Mouse (Mus musculus): ENCODE data around the gene Tmem132c. TPM values are rescaled to one million over a fixed set of nuclear protein-coding genes. Genes with fewer than 3 reads are reported as not detected.

Tmem132c gene
- polyA plus RNA-seq, 1 experiment from 2014 or later = not detected

- no peak overlapping the region for H3K4me3 ChIP-seq (ENCODE audit: inconsistent target)
- H3K27ac ChIP-seq = no peak overlapping the region
- H3K79me2 ChIP-seq (ENCODE audit: inconsistent target) = no peaks in the 10 kb centered on the region
- 83% methylated on average over 7 of the region's 7 CpGs for WGBS (ENCODE audit: missing documents)
- H3K36me3 ChIP-seq (ENCODE audit: inconsistent target) = no peaks in the 10 kb centered on the region
These were observed 212.5 kb downstream of the Tmem132c start for GRCm38 (mm10) chr5:127454068-127454467.

GRCm38 (mm10) chr5:127456076-127456475, 214.5 kb downstream of the Tmem132c start:
- H3K27ac ChIP-seq = no peak overlapping the region
- WGBS (ENCODE audit: missing documents) = 86% methylated on average over 10 of the region's 10 CpGs
- no peaks in the 10 kb centered on the region for H3K79me2 ChIP-seq (ENCODE audit: inconsistent target)
- H3K36me3 ChIP-seq (ENCODE audit: inconsistent target) = no peaks in the 10 kb centered on the region
- H3K4me3 ChIP-seq (ENCODE audit: inconsistent target) = no peak overlapping the region

- H3K79me2 ChIP-seq (ENCODE audit: inconsistent target) = no peaks in the 10 kb centered on the region
- H3K4me3 ChIP-seq (ENCODE audit: inconsistent target) = no peak overlapping the region
- H3K36me3 ChIP-seq (ENCODE audit: inconsistent target) = no peaks in the 10 kb centered on the region
- 65% methylated on average over 5 of the region's 5 CpGs for WGBS (ENCODE audit: missing documents)
- H3K27ac ChIP-seq = no peak overlapping the region
These were observed 226.5 kb downstream of the Tmem132c start for GRCm38 (mm10) chr5:127468151-127468550.

DNA sequence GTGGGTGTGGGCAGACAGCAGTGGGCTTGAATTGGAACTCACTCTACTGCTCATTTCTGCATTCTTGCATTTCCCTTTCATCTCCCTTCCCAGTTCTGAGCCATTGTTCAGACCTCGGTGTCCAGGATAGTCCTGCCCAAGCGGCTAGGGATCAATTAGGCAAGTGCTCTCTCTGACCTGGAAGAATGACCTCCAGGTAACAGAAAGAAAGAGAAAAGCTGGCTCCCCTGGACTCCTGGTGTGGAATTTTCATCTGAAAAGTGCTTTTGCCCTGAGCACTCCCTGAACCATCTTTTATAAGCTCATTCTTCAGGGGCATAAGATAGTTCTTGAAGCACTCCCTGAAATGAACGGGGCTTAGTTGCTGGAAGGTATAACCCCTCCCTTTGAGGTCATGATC, 228.7 kb downstream of the Tmem132c start:
- 66% methylated on average over 3 of the region's 3 CpGs for WGBS (ENCODE audit: missing documents)

DNA sequence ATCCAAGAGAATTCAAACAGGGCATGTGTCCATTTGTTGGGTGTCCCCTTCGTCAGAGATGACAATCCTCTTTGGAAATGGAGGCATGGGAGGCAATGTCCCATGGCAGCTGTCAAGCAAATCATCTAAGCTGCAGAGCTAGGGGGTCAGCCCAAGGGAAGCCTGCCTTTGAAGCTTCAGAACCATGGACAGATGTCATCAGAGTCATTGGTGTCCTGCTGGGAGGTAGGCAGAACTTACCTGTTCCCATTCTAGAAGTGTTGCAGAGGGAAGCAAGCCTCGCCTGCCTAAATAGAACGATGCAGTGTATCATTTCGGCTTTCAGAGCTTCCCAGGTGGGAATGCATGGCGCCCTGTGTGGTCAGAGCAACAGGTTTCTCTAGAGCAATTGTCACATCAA, 230.3 kb downstream of the Tmem132c start:
- 47% methylated on average over 5 of the region's 5 CpGs for WGBS (ENCODE audit: missing documents)
- Histone ChIP-seq H3K36me3 (ENCODE audit: inconsistent target) (no peaks in the 10 kb centered on the region), H3K27ac (no peak overlapping the region)

More for the DNA sequence above, 228.7 kb downstream of the Tmem132c start:
- no peak overlapping the region for H3K27ac ChIP-seq
- no peaks in the 10 kb centered on the region for H3K79me2 ChIP-seq (ENCODE audit: inconsistent target)
- no peaks in the 10 kb centered on the region for H3K36me3 ChIP-seq (ENCODE audit: inconsistent target)
- no peak overlapping the region for H3K4me3 ChIP-seq (ENCODE audit: inconsistent target)

DNA sequence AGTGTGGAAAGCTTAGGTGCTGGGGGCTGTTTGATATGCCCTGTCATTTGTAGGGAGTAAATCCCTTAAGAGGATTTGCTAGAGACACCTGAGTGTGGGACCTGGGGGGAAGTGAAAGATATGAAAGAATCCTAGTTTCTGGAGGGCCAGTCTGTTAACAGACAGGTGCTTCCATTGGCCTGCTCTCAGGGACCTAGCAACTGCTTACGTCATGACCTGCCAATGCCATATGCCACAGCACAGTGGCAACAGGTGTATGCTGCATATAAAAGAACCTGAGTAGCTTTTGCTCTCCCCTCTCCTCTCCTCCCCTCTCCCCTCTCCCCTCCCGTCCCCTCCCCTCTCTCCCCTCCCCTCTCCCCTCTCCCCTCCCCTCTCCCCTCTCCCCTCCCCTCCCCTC, 232.1 kb downstream of the Tmem132c start:
- Histone ChIP-seq H3K79me2 (ENCODE audit: inconsistent target) (no peaks in the 10 kb centered on the region), H3K27ac (no peak overlapping the region), H3K4me3 (ENCODE audit: inconsistent target) (no peak overlapping the region), H3K36me3 (ENCODE audit: inconsistent target) (no peaks in the 10 kb centered on the region)
- no CpG with 5 or more reads among the region's 2 CpGs for WGBS (ENCODE audit: missing documents)

More for the DNA sequence above, 230.3 kb downstream of the Tmem132c start:
- H3K4me3 ChIP-seq (ENCODE audit: inconsistent target) = no peak overlapping the region
- H3K79me2 ChIP-seq (ENCODE audit: inconsistent target) = no peaks in the 10 kb centered on the region

GRCm38 (mm10) chr5:127474856-127475255, 233.2 kb downstream of the Tmem132c start:
- H3K36me3 ChIP-seq (ENCODE audit: inconsistent target) = no peaks in the 10 kb centered on the region
- H3K27ac ChIP-seq = no peak overlapping the region
- no peaks in the 10 kb centered on the region for H3K79me2 ChIP-seq (ENCODE audit: inconsistent target)
- WGBS (ENCODE audit: missing documents) = 76% methylated on average over 6 of the region's 6 CpGs
- no peak overlapping the region for H3K4me3 ChIP-seq (ENCODE audit: inconsistent target)

- H3K79me2 ChIP-seq (ENCODE audit: inconsistent target) = no peaks in the 10 kb centered on the region
- 68% methylated on average over 6 of the region's 9 CpGs for WGBS (ENCODE audit: missing documents)
These were observed 236.2 kb downstream of the Tmem132c start for GRCm38 (mm10) chr5:127477790-127478189.

GRCm38 (mm10) chr5:127478322-127478721, 236.7 kb downstream of the Tmem132c start:
- H3K27ac ChIP-seq = no peak overlapping the region
- no peak overlapping the region for H3K4me3 ChIP-seq (ENCODE audit: inconsistent target)
- no peaks in the 10 kb centered on the region for H3K36me3 ChIP-seq (ENCODE audit: inconsistent target)
- 48% methylated on average over 11 of the region's 11 CpGs for WGBS (ENCODE audit: missing documents)
- H3K79me2 ChIP-seq (ENCODE audit: inconsistent target) = no peaks in the 10 kb centered on the region

More at GRCm38 (mm10) chr5:127477790-127478189, 236.2 kb downstream of the Tmem132c start:
- no peak overlapping the region for H3K4me3 ChIP-seq (ENCODE audit: inconsistent target)
- no peaks in the 10 kb centered on the region for H3K36me3 ChIP-seq (ENCODE audit: inconsistent target)
- no peak overlapping the region for H3K27ac ChIP-seq

DNA sequence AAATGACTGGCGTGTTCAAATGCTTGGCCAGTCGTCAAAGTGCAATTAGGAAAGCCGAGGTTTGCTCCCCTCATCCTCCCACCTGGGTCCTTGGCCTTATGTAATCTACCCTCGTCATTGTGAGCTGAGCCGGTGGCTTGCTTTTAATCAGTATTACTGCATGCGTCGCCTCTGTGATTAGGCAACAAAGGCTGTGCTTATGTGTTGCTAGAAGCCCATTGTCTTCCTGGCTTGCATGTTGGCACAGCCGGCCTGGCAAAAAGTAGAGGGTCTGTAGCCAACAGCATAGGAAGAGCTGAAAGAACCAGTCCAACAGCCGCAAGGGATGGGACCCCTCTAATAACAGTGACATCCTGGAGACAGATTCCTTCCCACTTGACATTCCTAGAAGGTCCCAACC, 239.3 kb downstream of the Tmem132c start:
- Histone ChIP-seq H3K4me3 (ENCODE audit: inconsistent target) (no peak overlapping the region), H3K36me3 (ENCODE audit: inconsistent target) (no peaks in the 10 kb centered on the region), H3K27ac (no peak overlapping the region), H3K79me2 (ENCODE audit: inconsistent target) (no peaks in the 10 kb centered on the region)
- WGBS (ENCODE audit: missing documents) = 78% methylated on average over 9 of the region's 9 CpGs

DNA sequence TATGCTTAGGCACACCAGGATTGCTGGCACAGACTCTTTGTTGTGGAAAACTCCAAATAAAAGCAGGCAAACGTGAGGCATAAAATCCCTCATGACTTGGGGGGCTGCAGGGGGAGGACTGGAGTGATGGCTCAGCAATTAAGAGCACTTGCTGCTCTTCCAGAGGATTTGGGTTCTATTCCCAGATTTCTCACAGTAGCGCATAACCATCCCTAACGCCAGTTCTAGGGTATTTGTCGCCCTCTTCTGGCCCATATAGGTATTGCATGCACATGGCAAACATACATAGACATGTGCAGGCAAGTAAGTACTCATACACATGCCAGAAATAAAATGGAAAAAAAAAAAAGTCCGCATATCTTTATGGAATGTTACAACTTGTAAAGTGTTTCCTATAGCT, 239.8 kb downstream of the Tmem132c start:
- Histone ChIP-seq H3K36me3 (ENCODE audit: inconsistent target) (no peaks in the 10 kb centered on the region), H3K27ac (no peak overlapping the region), H3K79me2 (ENCODE audit: inconsistent target) (no peaks in the 10 kb centered on the region), H3K4me3 (ENCODE audit: inconsistent target) (no peak overlapping the region)
- 70% methylated on average over 5 of the region's 5 CpGs for WGBS (ENCODE audit: missing documents)

DNA sequence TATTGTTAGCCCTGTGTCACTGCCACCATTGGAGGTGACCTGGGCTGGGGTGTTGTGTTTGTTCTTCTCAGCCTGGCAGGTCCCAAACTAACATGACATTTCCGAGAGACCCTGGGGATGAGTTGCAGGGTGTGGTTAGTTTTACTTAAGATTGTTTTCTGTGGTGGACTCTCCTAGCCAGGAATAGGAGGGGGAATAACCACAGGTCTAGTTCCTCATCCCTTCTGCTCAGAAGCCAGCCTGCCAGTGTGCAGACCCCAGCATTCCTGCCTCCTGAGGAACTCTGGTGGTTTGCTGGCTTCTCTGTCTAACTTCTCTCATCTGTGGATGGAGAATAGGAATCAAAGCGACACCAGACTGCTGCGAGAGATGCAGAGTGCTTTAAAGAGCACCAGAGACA, 240.7 kb downstream of the Tmem132c start:
- Histone ChIP-seq H3K79me2 (ENCODE audit: inconsistent target) (no peaks in the 10 kb centered on the region), H3K36me3 (ENCODE audit: inconsistent target) (no peaks in the 10 kb centered on the region), H3K27ac (no peak overlapping the region), H3K4me3 (ENCODE audit: inconsistent target) (no peak overlapping the region)
- 46% methylated on average over 2 of the region's 3 CpGs for WGBS (ENCODE audit: missing documents)

DNA sequence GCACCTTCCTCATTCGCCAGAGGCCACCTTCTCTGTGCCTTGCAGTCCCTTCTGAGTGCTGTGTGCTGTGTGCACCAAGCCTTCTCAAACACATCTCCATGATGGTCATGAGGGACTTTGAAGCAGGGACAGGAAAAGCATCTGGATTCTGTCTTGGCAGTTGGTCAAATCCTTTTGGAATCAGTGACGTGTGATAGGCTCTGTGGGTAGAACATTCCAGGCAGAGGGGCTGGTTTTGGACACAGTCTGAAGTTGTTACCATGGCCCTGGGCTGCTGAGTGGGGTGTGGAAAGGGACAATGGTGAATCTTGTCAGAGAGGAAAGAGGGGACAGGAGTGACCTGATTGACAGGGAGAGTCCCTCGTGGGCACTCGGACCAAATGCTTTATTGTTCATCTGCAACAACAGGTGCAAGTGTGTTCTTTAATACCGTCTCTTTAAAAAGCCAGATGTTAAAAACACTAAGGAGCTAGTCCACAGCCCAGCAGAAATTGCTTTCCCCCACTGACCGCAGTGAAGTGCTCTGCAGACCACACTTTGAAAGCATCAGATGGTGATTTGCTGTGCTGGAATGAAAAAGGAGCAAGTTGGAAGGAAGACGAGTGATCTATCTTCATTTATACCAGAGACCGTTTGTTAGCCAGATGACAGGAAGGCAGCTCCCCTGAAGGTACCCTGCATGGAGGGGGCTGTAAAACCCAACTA, 242.5 kb downstream of the Tmem132c start:
- WGBS (ENCODE audit: missing documents) = 47% methylated on average over 8 of the region's 8 CpGs
- H3K79me2 ChIP-seq (ENCODE audit: inconsistent target) = no peaks in the 10 kb centered on the region
- no peak overlapping the region for H3K4me3 ChIP-seq (ENCODE audit: inconsistent target)
- H3K27ac ChIP-seq = peak overlapping the region; percentile 82
- no peaks in the 10 kb centered on the region for H3K36me3 ChIP-seq (ENCODE audit: inconsistent target)

- Histone ChIP-seq H3K79me2 (ENCODE audit: inconsistent target) (no peaks in the 10 kb centered on the region), H3K4me3 (ENCODE audit: inconsistent target) (no peak overlapping the region), H3K36me3 (ENCODE audit: inconsistent target) (no peaks in the 10 kb centered on the region), H3K27ac (peak overlapping the region; percentile 82)
- WGBS (ENCODE audit: missing documents) = 6% methylated on average over 12 of the region's 13 CpGs
These were observed 243.3 kb downstream of the Tmem132c start for GRCm38 (mm10) chr5:127484813-127485486.

GRCm38 (mm10) chr5:127487190-127487589, 245.6 kb downstream of the Tmem132c start:
- WGBS (ENCODE audit: missing documents) = 77% methylated on average over 5 of the region's 6 CpGs
- Histone ChIP-seq H3K4me3 (ENCODE audit: inconsistent target) (no peak overlapping the region), H3K36me3 (ENCODE audit: inconsistent target) (no peaks in the 10 kb centered on the region), H3K27ac (no peak overlapping the region), H3K79me2 (ENCODE audit: inconsistent target) (no peaks in the 10 kb centered on the region)
